Mouse (Mus musculus) heart, embryonic 12.5 days (tissue): ENCODE measurements around the gene Slc45a1. TPM values are rescaled to one million over a fixed set of nuclear protein-coding genes. Genes with fewer than 3 reads are reported as not detected.
"Not testable (repeated sequence)": the region's sequence is repeated elsewhere in the genome, so short reads cannot be mapped to it uniquely, and the experiment has no call there.

Experiments
- ATAC-seq: fragments of 200-750 bp; cut with Nextera tagmentation; 2 replicates; pipeline ENCODE4 v1.8.0; 2017; ENCODE audit warnings: moderate TSS enrichment, moderate library complexity; ENCODE audit not compliant: insufficient number of reproducible peaks, low FRiP score
- H3K27ac ChIP-seq: fragments of 300-500 bp; sonication (generic); 2 replicates; pipeline ENCODE4 v1.5.1; 2016; ENCODE audit warnings: mild to moderate bottlenecking, moderate library complexity; ENCODE audit not compliant: poor library complexity, severe bottlenecking
- H3K27me3 ChIP-seq: fragments of 300-500 bp; sonication (generic); replicated peaks from 2 replicates; pipeline ENCODE4 v1.6.1; 2016; ENCODE audit warnings: mild to moderate bottlenecking, moderate library complexity
- H3K36me3 ChIP-seq: fragments of 300-500 bp; sonication (generic); 2 replicates; pipeline ENCODE4 v1.6.1; 2016; ENCODE audit warnings: mild to moderate bottlenecking, moderate library complexity
- H3K4me1 ChIP-seq: fragments of 300-500 bp; sonication (generic); replicated peaks from 2 replicates; pipeline ENCODE4 v1.6.1; 2016; ENCODE audit warnings: mild to moderate bottlenecking
- H3K4me2 ChIP-seq: fragments of 300-500 bp; sonication (generic); 2 replicates; pipeline ENCODE4 v1.6.1; 2016; ENCODE audit warnings: mild to moderate bottlenecking, moderate library complexity
- H3K4me3 ChIP-seq: fragments of 300-500 bp; sonication (generic); 2 replicates; pipeline ENCODE4 v1.5.1; 2016; ENCODE audit warnings: mild to moderate bottlenecking
- H3K9ac ChIP-seq: fragments of 300-500 bp; sonication (generic); 2 replicates; pipeline ENCODE4 v1.6.1; 2016; ENCODE audit warnings: mild to moderate bottlenecking, moderate library complexity
- H3K9me3 ChIP-seq: fragments of 300-500 bp; sonication (generic); replicated peaks from 2 replicates; pipeline ENCODE4 v1.6.1; 2016; ENCODE audit warnings: mild to moderate bottlenecking, moderate library complexity
- WGBS: fragments of 180-500 bp; shearing (Covaris S2); methylation state at CpG from one replicate; pipeline ENCODE4 v1.1.7; 2016; 5-methylcytosine and 5-hydroxymethylcytosine counted together
- polyA plus RNA-seq: library from polyadenylated mRNA; unstranded; fragments of >200 nt; fragmentation: Nextera tagmentation; extraction: Ambion mirVana; gene quantifications from 2 replicates; pipeline ENCODE4 v1.2.1, GENCODE M21; 2016

The Slc45a1 gene
- polyA plus RNA-seq, 1 experiment from 2014 or later = not detected

DNA sequence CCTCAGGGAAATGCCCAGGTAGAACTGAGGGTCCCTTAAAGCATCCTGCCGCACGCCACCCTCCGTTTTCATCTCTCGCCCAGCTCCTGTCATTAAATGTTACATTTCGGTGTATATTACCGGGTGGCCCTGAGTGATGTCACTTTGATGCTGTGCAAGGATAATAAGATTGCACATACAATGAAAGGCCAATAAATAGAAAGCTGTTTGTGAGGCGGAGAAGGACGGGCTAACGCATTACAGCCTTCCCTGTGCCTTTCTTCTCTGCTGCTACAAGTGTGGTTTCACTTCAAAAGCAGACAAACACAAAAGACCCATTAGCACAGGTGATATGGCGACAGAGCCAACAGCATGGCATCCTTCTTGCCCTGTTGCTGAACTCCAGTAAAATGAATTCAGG, 50.5 kb downstream of the Slc45a1 start:
- H3K4me3 ChIP-seq = no peak overlapping the region
- no peak overlapping the region for H3K27ac ChIP-seq
- H3K4me1 ChIP-seq = peaks cover 42% of the 10 kb centered on the region

GRCm38 (mm10) chr4:150600503-150600902, 51.5 kb downstream of the Slc45a1 start:
- not testable (repeated sequence) for H3K9ac ChIP-seq, H3K27ac ChIP-seq, H3K9me3 ChIP-seq, H3K27me3 ChIP-seq, H3K36me3 ChIP-seq, ATAC-seq, H3K4me2 ChIP-seq, H3K4me3 ChIP-seq
- WGBS = 86% methylated on average over 2 of the region's 2 CpGs
- peaks cover 47% of the 10 kb centered on the region for H3K4me1 ChIP-seq

More for the DNA sequence above, 50.5 kb downstream of the Slc45a1 start:
- Histone ChIP-seq H3K4me2 (no peak overlapping the region), H3K9me3 (no peaks in the 10 kb centered on the region), H3K27me3 (no peaks in the 10 kb centered on the region), H3K9ac (no peak overlapping the region), H3K36me3 (peaks cover 3% of the 10 kb centered on the region; the same call in 1 of the 2 replicates)
- no peak for ATAC-seq
- 89% methylated on average over 10 of the region's 10 CpGs for WGBS

GRCm38 (mm10) chr4:150599119-150599992, 52.6 kb downstream of the Slc45a1 start:
- Histone ChIP-seq H3K27me3 (no peaks in the 10 kb centered on the region), H3K4me2 (no peak overlapping the region), H3K9ac (0 out of 2 replicates have a peak overlapping the region, but pooled peaks have one; percentile 2), H3K36me3 (peaks cover 3% of the 10 kb centered on the region; the same call in 1 of the 2 replicates), H3K27ac (peak overlapping the region; percentile 50), H3K4me1 (peaks cover 55% of the 10 kb centered on the region), H3K9me3 (no peaks in the 10 kb centered on the region), H3K4me3 (no peak overlapping the region)
- ATAC-seq = no peak
- WGBS = 61% methylated on average over 3 of the region's 3 CpGs

GRCm38 (mm10) chr4:150598686-150599085, 53.3 kb downstream of the Slc45a1 start:
- 26% methylated on average over 1 of the region's 1 CpGs for WGBS
- H3K4me1 ChIP-seq = peaks cover 57% of the 10 kb centered on the region

GRCm38 (mm10) chr4:150595991-150596390, 56.0 kb downstream of the Slc45a1 start:
- peaks cover 78% of the 10 kb centered on the region for H3K4me1 ChIP-seq
- 81% methylated on average over 5 of the region's 5 CpGs for WGBS
- no peak for ATAC-seq
- no peaks in the 10 kb centered on the region for H3K36me3 ChIP-seq
- no peak overlapping the region for H3K4me2 ChIP-seq
- no peak overlapping the region for H3K4me3 ChIP-seq
- H3K27me3 ChIP-seq = no peaks in the 10 kb centered on the region
- H3K9ac ChIP-seq = no peak overlapping the region
- H3K27ac ChIP-seq = no peak overlapping the region
- no peaks in the 10 kb centered on the region for H3K9me3 ChIP-seq

More at GRCm38 (mm10) chr4:150598686-150599085, 53.3 kb downstream of the Slc45a1 start:
- no peak overlapping the region for H3K4me3 ChIP-seq
- no peak overlapping the region for H3K4me2 ChIP-seq
- H3K27me3 ChIP-seq = no peaks in the 10 kb centered on the region
- peaks cover 3% of the 10 kb centered on the region; the same call in 1 of the 2 replicates for H3K36me3 ChIP-seq
- peak overlapping the region; percentile 25; the same call in 1 of the 2 replicates for H3K27ac ChIP-seq
- H3K9me3 ChIP-seq = no peaks in the 10 kb centered on the region
- ATAC-seq = no peak
- no peak overlapping the region for H3K9ac ChIP-seq

DNA sequence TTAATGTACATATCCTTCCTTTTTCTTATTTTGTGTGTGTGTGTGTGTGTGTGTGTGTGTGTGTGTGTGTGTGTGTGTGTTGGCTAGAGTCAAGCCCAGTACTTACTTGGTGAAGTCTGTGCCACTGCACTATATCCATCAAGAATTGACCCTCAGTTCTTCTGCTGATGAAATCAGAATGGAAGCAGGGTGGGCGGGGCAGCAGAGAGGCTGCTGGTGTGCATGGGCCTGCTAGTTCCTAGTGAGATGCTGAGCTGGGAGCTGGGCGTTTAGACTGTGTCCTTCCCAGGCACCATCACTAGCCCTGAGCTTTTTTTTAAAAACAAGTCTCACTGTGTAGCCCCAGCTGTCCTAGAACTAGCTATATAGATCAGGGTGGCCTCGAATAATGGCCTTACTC, 56.9 kb downstream of the Slc45a1 start:
- Histone ChIP-seq H3K4me3 (no peak overlapping the region), H3K4me1 (peaks cover 85% of the 10 kb centered on the region), H3K36me3 (no peaks in the 10 kb centered on the region), H3K9me3 (no peaks in the 10 kb centered on the region), H3K27ac (no peak overlapping the region), H3K27me3 (no peaks in the 10 kb centered on the region), H3K4me2 (no peak overlapping the region), H3K9ac (no peak overlapping the region)
- 64% methylated on average over 3 of the region's 3 CpGs for WGBS
- ATAC-seq = no peak

DNA sequence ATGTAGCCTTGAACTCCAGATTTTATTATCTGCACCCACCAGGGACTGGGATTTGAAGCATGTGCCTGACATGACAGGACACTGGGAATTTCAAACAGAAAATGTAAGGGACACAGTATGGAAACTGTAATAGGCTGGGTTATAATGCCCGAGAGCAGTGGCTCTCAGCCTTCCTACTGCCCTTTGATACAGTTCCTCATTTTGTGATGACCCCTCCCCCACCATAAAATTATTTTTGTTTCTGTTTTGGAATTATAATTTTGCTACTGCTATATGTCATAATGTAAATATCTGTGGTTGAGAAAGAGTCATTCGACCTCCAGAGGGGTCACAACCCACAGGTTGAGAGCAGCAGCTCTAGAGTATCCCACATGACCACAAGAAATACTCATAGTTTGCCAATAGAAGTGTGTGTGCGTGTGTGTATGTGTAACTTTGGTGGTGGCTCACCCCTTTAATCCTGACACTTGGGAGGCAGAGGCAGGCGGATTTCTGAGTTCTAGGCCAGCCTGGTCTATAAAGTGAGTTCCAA, 57.6 kb downstream of the Slc45a1 start:
- Histone ChIP-seq H3K36me3 (no peaks in the 10 kb centered on the region), H3K4me1 (peaks cover 84% of the 10 kb centered on the region), H3K27ac (no peak overlapping the region), H3K4me2 (no peak overlapping the region), H3K9me3 (no peaks in the 10 kb centered on the region), H3K9ac (no peak overlapping the region), H3K27me3 (no peaks in the 10 kb centered on the region), H3K4me3 (no peak overlapping the region)
- WGBS = 90% methylated on average over 4 of the region's 4 CpGs
- ATAC-seq = no peak

DNA sequence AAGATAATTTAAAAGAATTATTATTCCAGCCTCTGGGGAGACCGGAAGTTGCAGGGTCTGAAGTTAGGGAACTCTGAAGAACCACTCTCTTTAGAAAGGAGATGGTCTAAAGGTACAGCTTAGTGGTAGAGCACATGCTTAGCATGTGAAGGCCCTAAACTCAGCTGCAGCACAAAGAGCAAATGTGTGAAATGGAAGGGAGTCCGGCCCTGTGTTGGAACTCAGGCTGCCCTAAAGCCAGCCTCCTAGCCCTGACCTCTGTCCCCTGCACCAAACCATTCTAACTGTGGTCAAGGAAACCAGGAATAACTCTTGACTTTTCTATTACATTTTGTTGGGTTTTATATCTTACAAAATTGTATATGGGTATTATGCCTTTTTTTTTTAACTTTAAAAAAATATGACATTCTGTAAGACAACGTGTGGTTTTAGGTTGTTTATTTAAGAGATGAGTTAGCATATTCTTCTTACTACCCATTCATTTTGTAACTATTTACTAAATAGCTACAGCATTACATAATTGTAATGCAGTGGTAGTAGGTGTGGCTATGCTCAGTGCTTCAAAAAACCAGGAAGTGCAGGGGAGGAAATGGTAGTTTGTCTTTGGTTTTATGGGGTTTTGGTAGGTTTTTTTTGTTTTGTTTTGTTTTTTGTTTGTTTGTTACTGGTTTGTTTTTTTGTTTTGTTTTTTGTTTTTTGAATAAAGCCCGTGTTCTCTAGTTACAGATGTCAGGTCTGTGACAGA, 58.3 kb downstream of the Slc45a1 start:
- Histone ChIP-seq H3K27me3 (no peaks in the 10 kb centered on the region), H3K4me1 (peaks cover 78% of the 10 kb centered on the region), H3K36me3 (no peaks in the 10 kb centered on the region), H3K27ac (no peak overlapping the region), H3K4me3 (no peak overlapping the region), H3K4me2 (no peak overlapping the region), H3K9ac (no peak overlapping the region), H3K9me3 (no peaks in the 10 kb centered on the region)
- ATAC-seq = no peak
- WGBS = 70% methylated on average over 4 of the region's 4 CpGs

DNA sequence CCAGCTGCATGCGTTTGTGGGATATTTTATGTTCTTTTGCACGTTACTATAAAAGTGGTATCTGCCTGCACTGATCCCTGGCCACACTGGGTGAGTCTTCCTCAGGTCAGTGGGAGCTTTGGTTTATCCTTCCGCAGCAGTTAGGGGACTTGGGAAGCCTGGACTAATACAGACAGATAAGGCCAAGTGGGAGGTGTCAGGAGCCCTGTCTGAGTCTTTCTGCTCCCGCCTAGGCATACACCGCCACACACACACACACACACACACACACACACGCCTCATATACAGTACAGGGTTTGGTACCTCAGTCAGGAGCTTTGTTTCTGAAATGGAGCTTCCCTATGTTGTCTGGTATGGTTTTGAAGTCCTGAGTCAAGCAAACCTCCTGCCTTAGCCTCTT, 59.9 kb downstream of the Slc45a1 start:
- no peak overlapping the region for H3K4me2 ChIP-seq
- peaks cover 75% of the 10 kb centered on the region for H3K4me1 ChIP-seq
- H3K27me3 ChIP-seq = no peaks in the 10 kb centered on the region
- 32% methylated on average over 6 of the region's 6 CpGs for WGBS
- H3K36me3 ChIP-seq = no peaks in the 10 kb centered on the region
- peak overlapping the region; percentile 48; the same call in 1 of the 2 replicates for H3K27ac ChIP-seq
- no peak; the same call in 1 of the 2 replicates for ATAC-seq
- no peak overlapping the region for H3K9ac ChIP-seq
- no peak overlapping the region for H3K4me3 ChIP-seq
- H3K9me3 ChIP-seq = no peaks in the 10 kb centered on the region

DNA sequence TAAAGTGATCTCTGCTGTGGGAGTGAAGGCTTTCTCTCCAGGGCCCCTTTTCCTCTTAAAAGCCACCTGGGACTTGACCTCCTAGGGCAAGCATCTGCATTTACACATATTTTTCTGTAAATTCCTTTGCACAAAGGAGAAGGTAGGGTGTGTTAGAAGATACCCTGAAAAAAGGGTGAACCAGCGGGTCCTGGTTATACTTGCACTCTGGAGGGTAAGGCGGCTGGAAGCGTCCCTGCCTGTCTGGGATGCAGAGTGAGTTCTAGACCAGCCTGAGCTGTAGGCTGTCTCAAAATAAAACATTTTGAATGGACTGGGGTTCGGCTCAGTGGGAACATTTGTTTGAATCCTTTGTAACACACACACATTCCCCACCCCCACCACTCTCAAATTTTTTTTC, 60.4 kb downstream of the Slc45a1 start:
- WGBS = 66% methylated on average over 4 of the region's 4 CpGs
- Histone ChIP-seq H3K4me3 (no peak overlapping the region), H3K9ac (0 out of 2 replicates have a peak overlapping the region, but pooled peaks have one; percentile 20), H3K36me3 (no peaks in the 10 kb centered on the region), H3K27me3 (no peaks in the 10 kb centered on the region), H3K4me1 (peaks cover 74% of the 10 kb centered on the region), H3K4me2 (no peak overlapping the region), H3K9me3 (no peaks in the 10 kb centered on the region), H3K27ac (0 out of 2 replicates have a peak overlapping the region, but pooled peaks have one; percentile 18)
- no peak for ATAC-seq
